Mouse (Mus musculus) midbrain, postnatal 0 days (tissue): Measurements from ENCODE around the gene Laptm4a. TPM values are rescaled to one million over a fixed set of nuclear protein-coding genes. Genes with fewer than 3 reads are reported as not detected.
A peak's percentile ranks its signal among the peaks of the same experiment; 100 is the strongest.

ENCODE experiments used
- ATAC-seq: fragments of 200-750 bp; cut with Nextera tagmentation; 2 replicates; pipeline ENCODE4 v1.8.0; 2017; ENCODE audit warnings: moderate number of reproducible peaks, mild to moderate bottlenecking, moderate TSS enrichment, moderate library complexity; ENCODE audit not compliant: low FRiP score
- DNase-seq: peaks from one replicate; pipeline ENCODE4 v3.0.0-alpha.2; 2015; ENCODE audit warnings: low spot score
- H3K27ac ChIP-seq: fragments of 300-500 bp; sonication (generic); 2 replicates; pipeline ENCODE4 v1.5.1; 2014; ENCODE audit warnings: low read depth, mild to moderate bottlenecking, low read length, mixed read lengths
- H3K27me3 ChIP-seq: fragments of 300-500 bp; sonication (generic); 2 replicates; pipeline ENCODE4 v1.6.1; 2014; ENCODE audit warnings: low read length, control low read depth, mixed read lengths; ENCODE audit not compliant: insufficient read depth
- H3K36me3 ChIP-seq: fragments of 300-500 bp; sonication (generic); 2 replicates; pipeline ENCODE4 v1.6.1; 2014; ENCODE audit warnings: low read length, control low read depth, mixed read lengths; ENCODE audit not compliant: insufficient read depth
- H3K4me1 ChIP-seq: fragments of 300-500 bp; sonication (generic); 2 replicates; pipeline ENCODE4 v1.6.1; 2014; ENCODE audit warnings: mild to moderate bottlenecking, control low read depth, antibody characterized with exemption, low read length, mixed read lengths; ENCODE audit not compliant: insufficient read depth
- H3K4me2 ChIP-seq: fragments of 300-500 bp; sonication (generic); 2 replicates; pipeline ENCODE4 v1.6.1; 2014; ENCODE audit warnings: low read depth, mild to moderate bottlenecking, low read length, mixed read lengths; ENCODE audit not compliant: poor library complexity, severe bottlenecking
- H3K4me3 ChIP-seq: fragments of 300-500 bp; sonication (generic); 2 replicates; pipeline ENCODE4 v1.5.1; 2014; ENCODE audit warnings: low read depth, mild to moderate bottlenecking, low read length, moderate library complexity
- H3K9ac ChIP-seq: fragments of 300-500 bp; sonication (generic); replicated peaks from 2 replicates; pipeline ENCODE4 v1.6.1; 2014; ENCODE audit warnings: mild to moderate bottlenecking, low read length, moderate library complexity, mixed read lengths; ENCODE audit not compliant: poor library complexity, severe bottlenecking
- H3K9me3 ChIP-seq: fragments of 300-500 bp; sonication (generic); 2 replicates; pipeline ENCODE4 v1.6.1; 2016; ENCODE audit warnings: low read length, control low read depth
- CTCF ChIP-seq: IDR thresholded peaks from 2 replicates; pipeline ENCODE4 v1.5.1; 2016; ENCODE audit warnings: antibody characterized with exemption, mild to moderate bottlenecking
- WGBS: fragments of 180-500 bp; shearing (Covaris S2); extraction: QIAGEN DNeasy Blood & Tissue Kit; methylation state at CpG from one replicate; pipeline ENCODE4 v1.1.7; 2014; 5-methylcytosine and 5-hydroxymethylcytosine counted together
- polyA plus RNA-seq: library from polyadenylated mRNA; unstranded; fragments of >200 nt; fragmentation: Nextera tagmentation; extraction: Ambion mirVana; gene quantifications from 2 replicates; pipeline ENCODE4 v1.2.1, GENCODE M21; 2015
- total RNA-seq: library from RNA; depleted of rRNA; stranded (reverse); fragments of >200 nt; gene quantifications from 2 replicates; pipeline ENCODE4 v1.2.3, GENCODE M21; 2014

Gene Laptm4a
- total and polyA plus RNA-seq, 2 experiments from 2014 or later, result 177 to 225 TPM

GRCm38 (mm10) chr12:8900919-8901663 is 20.4 kb upstream of the Laptm4a start:
- Histone ChIP-seq H3K4me3 (no peak overlapping the region), H3K36me3 (no peaks in the 10 kb centered on the region), H3K9me3 (no peaks in the 10 kb centered on the region), H3K27ac (no peak overlapping the region), H3K4me2 (no peak overlapping the region), H3K4me1 (peaks cover 8% of the 10 kb centered on the region; the same call in 1 of the 2 replicates), H3K27me3 (no peaks in the 10 kb centered on the region), H3K9ac (no peak overlapping the region)
- no peak for ATAC-seq
- WGBS, result 54% methylated on average over 5 of the region's 5 CpGs
- DNase-seq, result no peak
- no peak for TF ChIP-seq CTCF

- DNase-seq (no peak), ATAC-seq (no peak)
- H3K9ac ChIP-seq, result no peak overlapping the region
- no peak overlapping the region for H3K27ac ChIP-seq
- H3K27me3 ChIP-seq, result no peaks in the 10 kb centered on the region
- H3K9me3 ChIP-seq, result no peaks in the 10 kb centered on the region
- H3K4me1 ChIP-seq, result peaks cover 8% of the 10 kb centered on the region; the same call in 1 of the 2 replicates
- H3K4me2 ChIP-seq, result no peak overlapping the region
- no peak overlapping the region for H3K4me3 ChIP-seq
- TF ChIP-seq CTCF, result no peak
- no peaks in the 10 kb centered on the region for H3K36me3 ChIP-seq
- 28% methylated on average over 2 of the region's 2 CpGs for whole genome bisulfite sequencing
Measured at GRCm38 (mm10) chr12:8901934-8902333, 19.5 kb upstream of the Laptm4a start.

GRCm38 (mm10) chr12:8902479-8902878 is 19.0 kb upstream of the Laptm4a start:
- Histone ChIP-seq H3K27me3 (no peaks in the 10 kb centered on the region), H3K36me3 (no peaks in the 10 kb centered on the region), H3K9ac (no peak overlapping the region), H3K27ac (no peak overlapping the region), H3K4me1 (peaks cover 8% of the 10 kb centered on the region; the same call in 1 of the 2 replicates), H3K4me3 (no peak overlapping the region), H3K9me3 (no peaks in the 10 kb centered on the region), H3K4me2 (no peak overlapping the region)
- no peak for DNase-seq
- ATAC-seq, result no peak
- TF ChIP-seq CTCF, result no peak
- 35% methylated on average over 3 of the region's 3 CpGs for WGBS

- Histone ChIP-seq H3K9ac (no peak overlapping the region), H3K9me3 (no peaks in the 10 kb centered on the region), H3K4me1 (no peaks in the 10 kb centered on the region), H3K27me3 (no peaks in the 10 kb centered on the region), H3K36me3 (no peaks in the 10 kb centered on the region), H3K4me3 (no peak overlapping the region), H3K4me2 (no peak overlapping the region), H3K27ac (peak overlapping the region; percentile 32; the same call in 1 of the 2 replicates)
- DNase-seq (peak; percentile 51), ATAC-seq (peak; percentile 75)
- 13% methylated on average over 16 of the region's 16 CpGs for WGBS
- TF ChIP-seq CTCF, result no peak
Measured at GRCm38 (mm10) chr12:8912860-8913685, 8.4 kb upstream of the Laptm4a start.

- ATAC-seq (no peak), DNase-seq (no peak)
- 62% methylated on average over 9 of the region's 9 CpGs for WGBS
- Histone ChIP-seq H3K9ac (no peak overlapping the region), H3K4me2 (no peak overlapping the region), H3K36me3 (no peaks in the 10 kb centered on the region), H3K4me1 (no peaks in the 10 kb centered on the region), H3K9me3 (no peaks in the 10 kb centered on the region), H3K4me3 (no peak overlapping the region), H3K27me3 (no peaks in the 10 kb centered on the region), H3K27ac (no peak overlapping the region)
- TF ChIP-seq CTCF, result no peak
Measured at GRCm38 (mm10) chr12:8913701-8914340, 7.6 kb upstream of the Laptm4a start.
